Comparison of ENCODE assay signal across 8 mouse cellular contexts in the genomic region with DNA sequence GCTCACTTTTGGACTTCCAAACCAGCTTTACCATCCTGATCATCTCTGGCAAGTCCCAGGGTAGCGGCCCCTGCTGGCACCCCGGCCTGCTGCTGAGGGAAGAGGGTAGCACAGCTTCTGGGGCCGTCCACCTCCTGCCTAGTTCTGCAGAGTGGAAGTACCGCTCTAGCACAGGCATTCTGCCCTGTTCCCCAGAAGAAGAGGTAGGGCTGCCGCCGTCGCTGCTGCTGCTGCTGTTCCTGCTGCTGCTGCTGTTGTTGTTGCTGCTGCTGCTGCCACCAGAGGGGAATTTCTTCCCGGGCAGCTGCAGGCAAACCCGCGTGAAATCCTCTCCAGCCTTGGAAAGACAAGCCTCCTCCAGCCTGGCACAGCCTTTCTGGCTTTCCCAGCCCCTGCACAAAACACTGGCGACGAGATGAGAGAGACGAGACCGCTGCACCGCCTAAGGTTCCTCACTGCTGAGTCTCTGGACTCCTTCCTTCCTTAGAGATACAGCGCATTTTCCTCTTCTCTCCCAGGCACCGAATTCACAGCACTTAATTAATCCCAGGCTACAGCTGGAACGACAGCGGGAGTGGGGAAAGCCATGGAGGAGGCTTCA.
DNase-seq lines count a peak whose midpoint lies in the region; ATAC-seq and TF ChIP-seq lines count a peak whose summit lies in the region.

No protein-coding gene starts in this region.

- TF ChIP-seq POLR2A in ES-Bruce4 (IDR thresholded peaks at IDR 0.05; ENCODE audit: insufficient read depth, low read length) = no peak

- ATAC-seq in intestine, embryonic 15.5 days = peak; percentile 72

- H3K4me1 ChIP-seq in ES-Bruce4 (ENCODE audit: control insufficient read depth, insufficient read depth, low read length) = no peaks in the 10 kb centered on the region
- H3K4me1 ChIP-seq in brown adipose tissue, adult 24 weeks (ENCODE audit: control insufficient read depth, insufficient read depth, insufficient read length, low read length) = peaks cover 13% of the 10 kb centered on the region
- H3K4me1 ChIP-seq in intestine, embryonic 15.5 days (replicated peaks) = peaks cover 19% of the 10 kb centered on the region

- H3K9me3 ChIP-seq in ES-Bruce4 (replicated peaks; ENCODE audit: control insufficient read depth, insufficient read depth, low read length, poor library complexity, severe bottlenecking) = no peaks in the 10 kb centered on the region
- H3K9me3 ChIP-seq in intestine, embryonic 15.5 days = no peaks in the 10 kb centered on the region

- no peak overlapping the region for H3K27ac ChIP-seq in ES-Bruce4 (ENCODE audit: insufficient read depth, low read length)
- peak overlapping the region; percentile 42 for H3K27ac ChIP-seq in brown adipose tissue, adult 24 weeks (replicated peaks; ENCODE audit: low read depth, low read length)
- H3K27ac ChIP-seq in intestine, embryonic 15.5 days = peak overlapping the region; percentile 52

- TF ChIP-seq EP300 in ES-Bruce4 (IDR thresholded peaks at IDR 0.05; ENCODE audit: insufficient read depth, low read depth, low read length) = no peak

- DNase-seq in gastrocnemius, postnatal 14 days = peak; percentile 60
- DNase-seq in left cerebral cortex, postnatal 25 days (ENCODE audit: low spot score in 2 of 2) = peak; percentile 30 to 49
- DNase-seq in lung, postnatal 4 days = peak; percentile 70 to 72
- DNase-seq in retina, postnatal 1 day = peak; percentile 69
- DNase-seq in natural killer cell, adult 2 months (ENCODE audit: low spot score in 2 of 2) = no peak

- peak overlapping the region; percentile 78 for H3K4me2 ChIP-seq in intestine, embryonic 15.5 days (replicated peaks)

- intact Hi-C loops in gastrocnemius, postnatal 14 days (cut with DNase I; ENCODE audit: low total_unique reads) = no loop called here
- intact Hi-C loops in left cerebral cortex, postnatal 25 days (cut with DNase I) = no loop called here

- H3K9ac ChIP-seq in ES-Bruce4 (ENCODE audit: low read depth, poor library complexity, severe bottlenecking) = no peak overlapping the region
- H3K9ac ChIP-seq in intestine, embryonic 15.5 days = peak overlapping the region; percentile 39; the same call in 1 of the 2 replicates

- H3K4me3 ChIP-seq in ES-Bruce4 (ENCODE audit: low read depth, low read length) = peak overlapping the region; percentile 3; the same call in 1 of the 2 replicates
- H3K4me3 ChIP-seq in brown adipose tissue, adult 24 weeks (ENCODE audit: insufficient read depth, low read depth, low read length) = peak overlapping the region; percentile 53
- peak overlapping the region; percentile 39 for H3K4me3 ChIP-seq in intestine, embryonic 15.5 days (replicated peaks)

- no peaks in the 10 kb centered on the region for H3K27me3 ChIP-seq in ES-Bruce4 (ENCODE audit: control insufficient read depth, insufficient read depth, low read length, poor library complexity, severe bottlenecking)
- H3K27me3 ChIP-seq in intestine, embryonic 15.5 days (replicated peaks) = no peaks in the 10 kb centered on the region

- 4% methylated on average over 19 of the region's 19 CpGs for WGBS in intestine, embryonic 15.5 days

- no peaks in the 10 kb centered on the region for H3K36me3 ChIP-seq in ES-Bruce4 (ENCODE audit: control insufficient read depth, insufficient read depth, low read length, poor library complexity, severe bottlenecking)
- no peaks in the 10 kb centered on the region for H3K36me3 ChIP-seq in intestine, embryonic 15.5 days

- TF ChIP-seq CTCF in ES-Bruce4 (IDR thresholded peaks at IDR 0.05; ENCODE audit: low read depth, low read length) = no peak

Comparison
In these comparisons a context has a peak if more than half of its experiments do, and no peak if none do; other contexts are left out.
1. H3K4me3 ChIP-seq: peak in every context shown above with its lines; median percentile 53 in brown adipose tissue, adult 24 weeks; 39 in intestine, embryonic 15.5 days; 3 in ES-Bruce4.
2. DNase-seq: peak in gastrocnemius, postnatal 14 days (single experiment), left cerebral cortex, postnatal 25 days (2 of 2), lung, postnatal 4 days (2 of 2) and retina, postnatal 1 day (single experiment); none in natural killer cell, adult 2 months (0 of 2).